Mouse (Mus musculus) limb, embryonic 14.5 days (tissue): ENCODE measurements around the gene Cacna1s. TPM values are rescaled to one million over a fixed set of nuclear protein-coding genes. Genes with fewer than 3 reads are reported as not detected.

Source experiments
- ATAC-seq: fragments of 200-750 bp; cut with Nextera tagmentation; 2 replicates; pipeline ENCODE4 v1.8.0; 2017; ENCODE audit warnings: low read depth, moderate number of reproducible peaks, moderate TSS enrichment; ENCODE audit not compliant: low FRiP score
- DNase-seq: peaks from one replicate; pipeline ENCODE4 v3.0.0-alpha.2; 2015; ENCODE audit warnings: low spot score
- H3K27ac ChIP-seq: fragments of 300-500 bp; sonication (generic); replicated peaks from 2 replicates; pipeline ENCODE4 v1.5.1; 2014; ENCODE audit warnings: low read depth, mild to moderate bottlenecking, low read length, moderate library complexity, mixed read lengths
- H3K27me3 ChIP-seq: fragments of 300-500 bp; sonication (generic); 2 replicates; pipeline ENCODE4 v1.6.1; 2014; ENCODE audit warnings: low read length, mixed read lengths; ENCODE audit not compliant: control insufficient read depth, insufficient read depth
- H3K36me3 ChIP-seq: fragments of 300-500 bp; sonication (generic); 2 replicates; pipeline ENCODE4 v1.6.1; 2014; ENCODE audit warnings: mild to moderate bottlenecking, low read length, moderate library complexity, mixed read lengths; ENCODE audit not compliant: control insufficient read depth, insufficient read depth
- H3K4me1 ChIP-seq: fragments of 300-500 bp; sonication (generic); 2 replicates; pipeline ENCODE4 v1.6.1; 2014; ENCODE audit warnings: antibody characterized with exemption, low read length, mixed read lengths; ENCODE audit not compliant: control insufficient read depth, insufficient read depth
- H3K4me2 ChIP-seq: fragments of 300-500 bp; sonication (generic); replicated peaks from 2 replicates; pipeline ENCODE4 v1.6.1; 2014; ENCODE audit warnings: low read depth, mild to moderate bottlenecking, low read length, moderate library complexity; ENCODE audit not compliant: severe bottlenecking
- H3K4me3 ChIP-seq: fragments of 300-500 bp; sonication (generic); replicated peaks from 2 replicates; pipeline ENCODE4 v1.5.1; 2014; ENCODE audit warnings: low read length
- H3K9ac ChIP-seq: fragments of 300-500 bp; sonication (generic); 2 replicates; pipeline ENCODE4 v1.6.1; 2014; ENCODE audit warnings: mild to moderate bottlenecking, low read depth, low read length, moderate library complexity; ENCODE audit not compliant: severe bottlenecking
- H3K9me3 ChIP-seq: fragments of 300-500 bp; sonication (generic); 2 replicates; pipeline ENCODE4 v1.6.1; 2016; ENCODE audit warnings: low read length; ENCODE audit not compliant: control insufficient read depth
- POLR2A ChIP-seq: fragments of 200-500 bp; IDR thresholded peaks from 2 replicates; pipeline ENCODE4 v1.8.0; 2012; ENCODE audit warnings: inconsistent platforms, mild to moderate bottlenecking, moderate library complexity, borderline replicate concordance; ENCODE audit not compliant: insufficient read depth, insufficient read length; ENCODE audit errors: extremely low read depth
- WGBS: fragments of 180-500 bp; shearing (Covaris S2); extraction: QIAGEN DNeasy Blood & Tissue Kit; methylation state at CpG from one replicate; pipeline ENCODE4 v1.1.7; 2014; 5-methylcytosine and 5-hydroxymethylcytosine counted together
- polyA plus RNA-seq, 2 experiments: library from polyadenylated mRNA; depleted of rRNA in 1 of 2; stranded (reverse) in 1 of 2; unstranded in 1 of 2; fragments of >200 nt; fragmentation: Nextera tagmentation in 1 of 2; extraction: Ambion mirVana in 1 of 2; gene quantifications; 2 replicates each; pipeline versions ENCODE4 v1.2.1 to v1.2.3; 2012 to 2014

Cacna1s gene
- polyA plus RNA-seq, 2 experiments, result 6.9 to 16.6 TPM

DNA sequence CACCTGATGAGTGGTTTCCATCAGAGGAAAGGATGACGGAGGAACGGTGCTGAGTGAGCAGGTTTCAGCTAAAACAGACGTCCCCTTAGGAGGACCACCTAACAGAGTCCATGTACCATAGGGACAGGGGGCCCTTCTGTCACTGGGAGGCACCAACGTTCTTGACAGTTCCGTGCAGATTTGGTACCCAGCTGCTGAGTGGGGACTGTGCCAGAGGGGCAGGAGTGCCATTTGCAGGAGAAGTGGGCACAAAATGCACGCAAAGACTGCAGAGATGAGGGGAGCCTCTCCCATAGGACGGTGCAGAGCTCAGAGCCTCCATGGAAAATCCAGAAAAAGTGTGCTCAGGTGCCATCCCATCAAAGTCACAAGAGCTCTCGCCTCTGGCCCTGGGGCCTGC lies 69.5 kb downstream of the Cacna1s start:
- ATAC-seq, result no peak
- 78% methylated on average over 8 of the region's 8 CpGs for WGBS

DNA sequence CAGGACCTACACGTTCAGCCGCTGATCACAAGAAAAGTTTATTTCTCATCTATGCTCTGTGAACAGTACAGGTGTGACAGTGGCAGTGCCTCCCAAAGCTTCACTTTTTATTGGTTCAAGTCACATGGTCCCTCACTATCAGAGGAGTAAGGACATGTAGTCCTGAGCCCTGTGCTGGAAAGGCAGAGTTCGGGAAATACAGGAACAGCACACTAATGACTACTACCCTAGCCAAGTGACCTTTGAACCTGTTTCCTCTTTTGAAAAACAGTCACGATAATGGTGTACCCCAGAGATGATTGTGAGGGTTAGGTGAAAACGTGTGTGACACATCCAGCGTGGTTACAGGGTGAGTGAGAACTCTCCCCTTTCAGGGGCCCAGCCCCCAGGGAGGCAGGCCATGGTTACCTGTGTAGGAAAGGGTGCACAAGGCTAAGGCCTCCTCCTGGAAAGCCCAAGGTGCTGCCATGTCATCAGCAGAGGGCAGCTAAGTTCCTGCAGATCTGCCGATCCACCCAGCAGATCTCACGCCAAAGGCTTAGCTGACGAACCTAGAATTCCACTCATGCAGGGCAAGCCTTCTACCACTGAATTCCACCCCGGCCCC lies 73.7 kb downstream of the Cacna1s start:
- WGBS, result 74% methylated on average over 10 of the region's 10 CpGs
- H3K4me3 ChIP-seq, result no peak overlapping the region
- H3K27me3 ChIP-seq, result no peaks in the 10 kb centered on the region
- no peak for ATAC-seq
- H3K4me1 ChIP-seq, result peaks cover 30% of the 10 kb centered on the region
- no peak overlapping the region for H3K9ac ChIP-seq
- H3K36me3 ChIP-seq, result no peaks in the 10 kb centered on the region
- H3K9me3 ChIP-seq, result no peaks in the 10 kb centered on the region
- TF ChIP-seq POLR2A, result no peak
- no peak overlapping the region for H3K27ac ChIP-seq
- H3K4me2 ChIP-seq, result no peak overlapping the region
- no peak for DNase-seq

More for the DNA sequence above, 69.5 kb downstream of the Cacna1s start:
- Histone ChIP-seq H3K9ac (no peak overlapping the region), H3K4me2 (no peak overlapping the region), H3K4me1 (peaks cover 15% of the 10 kb centered on the region; the same call in 1 of the 2 replicates), H3K9me3 (no peaks in the 10 kb centered on the region), H3K27me3 (no peaks in the 10 kb centered on the region), H3K36me3 (no peaks in the 10 kb centered on the region), H3K4me3 (no peak overlapping the region), H3K27ac (no peak overlapping the region)
- TF ChIP-seq POLR2A, result no peak
- DNase-seq, result no peak

GRCm38 (mm10) chr1:136126895-136127294 lies 74.3 kb downstream of the Cacna1s start:
- Histone ChIP-seq H3K9ac (no peak overlapping the region), H3K4me3 (no peak overlapping the region), H3K36me3 (no peaks in the 10 kb centered on the region), H3K9me3 (no peaks in the 10 kb centered on the region), H3K27ac (no peak overlapping the region), H3K4me1 (peaks cover 31% of the 10 kb centered on the region), H3K4me2 (no peak overlapping the region), H3K27me3 (no peaks in the 10 kb centered on the region)
- 55% methylated on average over 10 of the region's 10 CpGs for WGBS
- TF ChIP-seq POLR2A, result no peak
- ATAC-seq, result no peak
- DNase-seq, result peak; percentile 52

GRCm38 (mm10) chr1:136127856-136128255 lies 75.3 kb downstream of the Cacna1s start:
- Histone ChIP-seq H3K4me3 (no peak overlapping the region), H3K9ac (no peak overlapping the region), H3K27me3 (no peaks in the 10 kb centered on the region), H3K4me2 (no peak overlapping the region), H3K4me1 (peaks cover 40% of the 10 kb centered on the region), H3K36me3 (no peaks in the 10 kb centered on the region), H3K27ac (peak overlapping the region; percentile 39; the same call in 1 of the 2 replicates), H3K9me3 (no peaks in the 10 kb centered on the region)
- TF ChIP-seq POLR2A, result no peak
- ATAC-seq, result no peak
- DNase-seq, result no peak
- WGBS, result 63% methylated on average over 3 of the region's 3 CpGs

DNA sequence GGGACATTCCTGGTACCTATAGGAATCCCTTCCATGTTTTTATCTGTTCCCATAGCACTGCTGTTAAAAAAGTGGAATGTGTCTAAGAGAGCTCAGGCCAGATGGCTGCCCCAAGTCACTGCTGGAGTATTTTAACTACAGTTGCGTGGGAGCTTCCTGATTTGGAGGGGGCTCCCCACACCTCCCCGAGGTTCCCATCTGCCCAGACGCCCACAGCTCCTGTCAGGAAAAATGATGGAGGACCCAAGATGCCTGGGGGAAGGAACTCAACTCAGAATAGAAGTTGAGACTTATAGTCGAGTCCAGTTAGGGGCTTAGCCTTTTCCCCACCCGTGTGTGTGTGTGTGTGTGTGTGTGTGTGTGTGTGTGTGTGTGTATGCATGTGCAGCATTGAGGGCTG lies 75.9 kb downstream of the Cacna1s start:
- no peak overlapping the region for H3K4me2 ChIP-seq

More for the DNA sequence above, 75.9 kb downstream of the Cacna1s start:
- WGBS, result 33% methylated on average over 5 of the region's 5 CpGs
- TF ChIP-seq POLR2A, result no peak
- Histone ChIP-seq H3K9ac (no peak overlapping the region), H3K36me3 (no peaks in the 10 kb centered on the region), H3K4me3 (no peak overlapping the region), H3K4me1 (peaks cover 45% of the 10 kb centered on the region), H3K27ac (no peak overlapping the region), H3K27me3 (no peaks in the 10 kb centered on the region), H3K9me3 (no peaks in the 10 kb centered on the region)
- ATAC-seq (no peak), DNase-seq (no peak)
